Mouse (Mus musculus): ENCODE results near the gene Palmd.

Gene Palmd

DNA sequence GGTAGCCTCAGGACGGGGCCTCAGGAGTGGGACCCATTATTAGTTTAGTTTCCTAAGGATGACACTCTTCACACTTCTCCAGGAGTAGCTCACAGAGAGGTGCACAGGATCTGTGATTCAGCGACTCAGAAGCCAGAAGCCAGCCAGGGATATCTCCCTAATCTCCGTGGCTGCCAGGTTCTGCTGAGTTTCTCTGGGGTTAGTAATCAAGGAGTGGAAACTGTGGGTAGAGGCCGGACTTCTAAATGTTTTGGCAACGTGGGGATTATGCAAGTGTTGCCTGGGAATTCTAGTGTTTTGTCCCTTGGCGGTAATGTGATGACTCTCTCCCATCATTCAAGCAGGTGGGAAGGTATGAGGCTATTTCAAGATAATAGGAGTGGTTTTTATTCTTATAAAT, 13.7 kb downstream of the Palmd start:
- no peak for DNase-seq (ENCODE audit: low read depth)

DNA sequence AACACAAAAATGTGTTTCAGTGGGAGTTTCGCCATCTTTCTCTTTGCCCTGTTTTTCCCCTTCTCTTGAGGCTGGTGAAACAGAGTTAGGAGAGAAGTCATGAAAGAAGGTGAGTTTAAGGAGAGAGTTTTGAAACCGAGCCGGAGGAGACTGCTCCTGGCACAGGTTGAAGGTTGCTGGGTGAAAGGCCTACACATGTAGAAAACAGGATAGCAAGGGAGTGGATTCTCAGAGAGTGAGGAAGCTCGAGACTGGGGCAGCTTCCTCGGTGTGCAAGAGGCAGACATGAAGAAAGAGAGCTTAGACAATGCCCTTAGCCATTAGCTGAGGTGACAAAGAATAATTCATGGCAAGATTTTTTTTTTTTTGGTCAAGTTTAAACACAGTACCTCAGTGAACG, 15.4 kb downstream of the Palmd start:
- no peak for DNase-seq (ENCODE audit: low read depth)

DNA sequence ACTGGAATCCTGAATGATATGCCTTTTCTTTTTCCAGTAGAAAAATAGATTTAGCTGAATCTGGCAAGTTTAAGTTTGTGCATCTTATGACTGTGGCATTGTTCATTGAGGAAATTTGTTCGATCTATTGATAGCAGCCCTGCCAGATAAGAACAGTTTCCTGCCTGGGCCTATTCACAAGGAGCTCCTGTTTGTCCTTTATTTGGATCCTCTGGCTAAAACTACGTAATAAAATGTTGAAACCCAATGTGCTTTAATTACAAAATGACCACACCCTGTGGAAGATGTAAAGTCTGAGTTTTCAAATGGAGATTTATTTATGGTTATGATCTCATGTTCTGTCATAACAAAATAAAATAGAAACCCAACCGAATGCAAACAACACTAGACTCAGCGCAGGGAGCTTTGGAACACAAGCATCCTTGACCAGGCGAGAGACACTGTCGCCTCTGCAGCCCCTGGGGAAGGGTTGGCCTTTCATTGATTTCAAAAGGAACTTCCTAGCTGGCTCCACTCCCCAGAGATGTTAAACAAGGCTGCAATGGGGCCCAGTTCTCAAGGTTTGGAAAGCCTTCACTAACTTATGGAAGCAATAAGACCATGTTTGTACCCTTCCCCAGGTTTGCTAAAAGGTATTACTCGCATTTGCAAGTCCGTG, 16.4 kb downstream of the Palmd start:
- DNase-seq (ENCODE audit: low read depth) = no peak

DNA sequence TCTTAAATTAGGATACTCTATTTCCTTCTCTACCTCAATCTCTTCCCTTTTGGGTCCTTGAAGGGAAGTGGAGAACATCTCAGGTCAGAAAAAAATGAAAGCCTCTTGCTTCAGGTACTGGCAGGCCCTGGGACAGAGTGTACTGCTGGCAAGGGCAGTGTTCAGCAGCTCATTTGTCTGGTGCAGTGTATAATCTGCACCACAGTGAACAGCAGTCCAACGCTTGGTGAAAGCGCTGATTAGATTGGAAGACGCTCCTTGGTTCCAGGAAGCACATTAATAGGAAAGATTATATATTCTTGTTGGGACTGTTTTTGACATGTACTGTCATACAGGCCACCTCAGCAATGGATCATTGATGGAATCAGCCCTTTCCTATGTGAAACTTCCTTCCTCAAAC, 17.3 kb downstream of the Palmd start:
- no peak for DNase-seq (ENCODE audit: low read depth)

DNA sequence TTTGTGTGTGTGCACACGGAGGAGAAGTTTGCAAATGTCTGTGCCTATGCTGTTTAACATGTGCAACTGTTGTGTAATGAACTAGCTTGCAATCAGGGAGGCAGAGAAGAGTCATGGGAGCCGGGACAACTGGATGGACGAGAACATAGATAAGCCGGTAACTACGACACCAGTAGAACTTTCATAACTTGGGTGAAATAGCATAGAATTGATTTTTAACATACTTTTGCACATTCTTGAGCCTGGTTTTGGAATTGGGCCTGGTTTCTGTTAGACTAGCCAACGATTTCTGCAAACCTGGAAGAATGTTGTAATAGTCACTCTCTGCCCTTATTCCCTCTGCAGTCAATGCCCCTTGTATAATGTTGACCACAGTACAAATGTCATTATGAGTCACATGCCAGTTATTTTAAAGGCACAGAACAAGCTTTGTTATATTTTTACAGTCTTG, 18.1 kb downstream of the Palmd start:
- no peak for DNase-seq (ENCODE audit: low read depth)

DNA sequence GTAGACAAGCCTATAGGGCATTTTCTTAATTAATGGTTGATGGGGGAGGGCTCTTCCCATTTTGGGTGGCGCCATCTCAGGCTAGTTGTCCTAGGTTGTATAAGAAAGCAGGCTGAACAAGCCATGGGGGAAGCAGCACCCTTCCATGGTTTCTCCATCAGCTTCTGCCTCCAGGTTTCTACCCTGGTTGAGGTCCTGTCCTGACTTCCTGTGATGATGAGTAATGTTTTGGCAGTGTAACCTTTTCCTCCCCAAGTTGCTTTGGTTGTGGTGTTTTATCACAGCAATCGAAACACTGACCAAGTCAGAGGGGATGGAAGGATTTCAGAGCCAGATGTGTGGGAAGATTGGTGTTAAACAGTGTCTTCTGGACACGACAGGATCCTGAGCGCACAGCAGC, 22.3 kb downstream of the Palmd start:
- no peak for DNase-seq (ENCODE audit: low read depth)

DNA sequence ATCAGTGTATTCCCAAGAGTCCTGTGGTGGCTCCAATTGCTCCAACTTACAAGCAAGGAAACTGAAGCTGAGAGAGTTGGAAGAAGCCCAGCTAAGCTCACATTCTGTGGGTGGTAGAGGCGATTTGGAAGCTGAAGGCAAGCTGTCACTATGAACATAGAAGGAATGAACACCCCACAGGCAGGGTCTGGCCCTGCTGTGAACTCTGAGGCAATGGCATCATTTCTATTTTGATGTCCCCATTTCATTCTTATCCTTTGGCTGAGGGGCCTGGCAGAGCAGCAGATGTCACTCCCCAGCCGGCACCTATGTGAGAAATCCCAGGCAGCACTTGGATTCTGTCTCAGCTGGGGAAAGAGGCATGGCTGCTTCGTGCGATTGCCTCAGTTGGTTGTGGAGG, 25.4 kb downstream of the Palmd start:
- DNase-seq (ENCODE audit: low read depth) = no peak

DNA sequence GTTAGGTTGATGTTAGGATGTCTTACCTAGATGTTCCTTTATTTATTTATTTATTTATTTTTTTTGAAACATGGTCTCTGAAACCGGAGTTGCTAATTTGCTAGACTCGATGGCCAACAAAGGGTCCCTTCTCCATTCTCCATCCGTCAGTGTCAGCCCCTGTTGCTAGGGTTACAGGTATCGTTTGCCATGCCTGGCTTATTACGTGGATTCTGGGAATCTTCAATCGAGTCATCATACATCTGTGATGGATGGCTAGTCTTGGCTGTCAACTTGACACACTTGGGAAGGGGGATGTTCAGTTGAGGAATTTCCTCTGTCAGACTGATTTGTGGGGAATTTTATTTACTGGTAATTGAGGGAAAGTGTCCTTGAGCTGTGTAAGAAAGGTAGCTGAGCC, 26.0 kb downstream of the Palmd start:
- no peak for DNase-seq (ENCODE audit: low read depth)

DNA sequence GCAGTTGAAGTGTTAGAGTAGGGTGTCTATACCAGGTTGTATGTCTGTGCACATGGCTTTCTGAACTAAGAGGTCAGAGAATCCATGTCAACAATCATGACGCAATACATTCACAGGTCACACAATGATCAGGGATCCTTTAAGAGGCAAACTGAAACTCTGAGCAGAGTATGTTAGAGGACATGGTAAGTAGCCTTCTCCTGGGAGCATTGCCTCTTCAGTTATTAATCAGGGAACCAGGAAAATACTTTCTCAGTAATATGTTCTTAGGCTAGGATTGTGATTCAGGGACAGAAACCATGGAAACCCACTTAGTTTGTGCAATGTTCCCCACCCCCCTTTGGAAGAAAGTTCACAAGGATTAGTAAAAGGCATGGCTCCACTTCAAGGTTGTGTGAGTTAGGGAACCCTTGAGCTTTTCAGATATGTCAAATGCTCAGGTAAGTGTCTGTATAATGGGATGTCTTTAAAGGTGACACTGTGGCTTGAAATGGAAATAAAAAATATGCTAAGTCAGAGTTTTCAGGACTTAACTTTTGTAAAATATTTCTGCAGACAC, 27.1 kb downstream of the Palmd start:
- DNase-seq (ENCODE audit: low read depth) = no peak

DNA sequence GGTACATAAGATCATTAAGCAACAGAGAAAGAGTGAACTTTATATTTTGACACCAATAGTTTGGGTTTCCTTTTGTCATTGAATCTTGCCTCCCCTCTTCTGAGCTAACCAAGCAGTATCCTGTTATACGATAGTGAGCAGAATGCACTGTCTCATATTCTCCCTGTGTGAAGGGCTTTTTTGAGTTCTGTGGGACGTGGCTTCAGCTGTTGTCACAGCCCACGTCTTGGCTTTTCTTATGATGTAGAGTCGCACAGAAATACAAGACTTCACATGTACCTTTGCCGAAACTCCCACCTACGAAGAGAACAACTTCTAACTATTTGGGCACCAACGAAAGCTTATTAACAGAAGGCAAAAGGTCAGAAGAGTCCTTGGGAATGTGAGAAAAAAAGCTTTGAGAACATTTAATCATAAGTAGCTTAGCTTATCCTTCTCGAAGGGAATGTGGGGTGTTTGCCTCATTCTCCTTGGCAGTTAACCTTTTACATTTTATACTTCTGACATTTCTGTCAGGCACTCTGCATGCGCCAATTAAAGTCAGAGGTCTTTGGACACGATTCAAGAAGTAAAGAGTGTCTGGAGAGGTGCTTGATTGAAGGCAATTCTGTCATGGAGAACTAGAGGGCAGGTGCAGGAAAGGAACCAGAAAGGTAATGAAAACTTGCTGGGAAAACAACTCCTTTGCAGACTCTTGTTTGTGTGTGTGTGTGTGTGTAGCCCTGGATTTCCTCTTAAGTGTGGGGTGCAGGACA, 27.8 kb downstream of the Palmd start:
- no peak for DNase-seq (ENCODE audit: low read depth)

DNA sequence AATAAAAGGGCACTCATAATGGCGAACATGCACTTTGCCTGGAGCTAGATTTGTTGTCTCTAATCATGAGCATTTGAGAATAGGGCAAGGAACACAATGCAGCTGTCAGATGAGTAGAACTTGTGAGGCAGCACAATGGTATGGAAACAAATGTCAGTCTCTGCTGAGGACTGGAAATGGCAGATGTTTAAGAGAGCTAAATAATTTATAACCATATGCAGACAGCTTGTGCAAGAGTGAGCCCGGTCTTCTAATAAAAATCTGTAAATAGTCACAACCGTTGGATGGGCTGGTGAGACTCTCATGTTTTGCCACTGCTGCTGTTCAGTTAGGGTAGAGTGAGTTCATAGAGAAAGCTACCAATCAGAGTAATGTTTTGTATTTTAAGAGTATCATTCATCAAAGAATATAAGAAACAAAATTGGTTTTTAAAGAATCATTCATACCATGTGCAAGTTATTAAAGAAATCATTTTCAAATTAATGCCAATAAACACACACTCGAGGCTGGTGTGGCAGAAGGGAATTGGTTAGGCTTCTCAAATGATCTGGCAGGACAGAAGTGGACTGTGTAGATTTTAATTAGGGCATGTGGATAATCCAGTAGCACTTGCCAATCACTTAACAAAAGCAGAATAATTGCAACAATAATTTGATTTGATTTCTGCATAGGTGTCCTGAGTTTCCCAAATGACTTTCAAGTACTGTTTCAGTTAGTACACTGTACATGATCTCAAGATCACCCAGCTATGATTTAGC, 31.7 kb downstream of the Palmd start:
- DNase-seq (ENCODE audit: low read depth) = no peak

DNA sequence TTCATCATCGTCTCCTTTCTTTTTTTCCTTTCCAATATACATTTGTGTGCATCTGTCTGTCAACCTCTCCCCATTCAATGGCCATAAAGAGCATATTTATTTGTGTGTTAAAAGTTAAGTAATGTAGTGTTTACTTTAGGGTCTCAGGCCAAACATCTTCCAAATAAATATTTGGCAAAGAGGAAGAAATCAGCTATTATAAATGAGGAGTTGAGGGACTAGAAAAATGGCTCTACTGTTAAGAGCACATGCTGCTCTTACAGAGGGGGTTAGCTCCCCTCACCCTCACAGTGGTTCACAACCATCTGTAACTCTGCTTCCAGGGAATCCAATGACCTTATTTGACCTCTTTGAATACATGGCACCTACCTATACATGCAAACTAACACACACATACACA, 35.6 kb downstream of the Palmd start:
- no peak for DNase-seq (ENCODE audit: low read depth)

DNA sequence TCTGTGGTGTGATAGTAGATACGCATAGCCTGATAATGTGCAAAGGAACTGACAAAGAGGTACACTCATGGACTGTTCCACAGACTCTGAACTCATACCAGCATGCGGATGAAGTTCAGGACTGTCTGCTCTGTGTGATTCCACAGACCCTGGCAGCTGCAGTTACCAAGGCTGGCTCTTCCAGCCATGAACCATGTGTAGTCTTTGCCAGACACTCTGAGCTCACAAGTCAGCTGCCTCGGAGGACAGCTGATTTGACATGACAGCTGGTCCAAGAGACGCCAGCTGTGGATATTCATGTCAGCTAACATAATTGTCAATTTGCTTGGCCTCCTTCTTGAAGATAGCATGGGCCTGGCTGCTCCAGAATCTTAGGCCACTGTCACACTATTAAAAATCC, 39.8 kb downstream of the Palmd start:
- DNase-seq (ENCODE audit: low read depth) = no peak

DNA sequence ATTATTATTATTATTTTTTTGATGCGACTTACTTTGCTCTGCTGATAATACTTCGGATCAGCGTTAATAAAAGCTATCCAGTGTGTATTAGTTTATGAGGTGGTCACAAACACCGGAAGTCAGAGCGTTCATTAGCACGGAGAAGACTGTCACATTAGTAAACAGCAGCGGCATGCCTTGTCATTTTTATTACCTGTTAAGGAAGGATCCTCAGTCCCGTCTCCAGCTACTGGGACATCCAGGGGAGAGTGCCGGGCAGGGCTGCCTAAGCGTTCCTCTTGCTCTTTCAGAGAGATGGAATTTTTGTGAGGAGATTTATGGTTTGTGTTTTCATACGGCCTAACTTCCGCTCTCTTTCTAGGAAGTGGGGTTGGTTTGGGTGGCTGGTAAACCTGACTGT, 45.7 kb downstream of the Palmd start:
- DNase-seq (ENCODE audit: low read depth) = no peak

DNA sequence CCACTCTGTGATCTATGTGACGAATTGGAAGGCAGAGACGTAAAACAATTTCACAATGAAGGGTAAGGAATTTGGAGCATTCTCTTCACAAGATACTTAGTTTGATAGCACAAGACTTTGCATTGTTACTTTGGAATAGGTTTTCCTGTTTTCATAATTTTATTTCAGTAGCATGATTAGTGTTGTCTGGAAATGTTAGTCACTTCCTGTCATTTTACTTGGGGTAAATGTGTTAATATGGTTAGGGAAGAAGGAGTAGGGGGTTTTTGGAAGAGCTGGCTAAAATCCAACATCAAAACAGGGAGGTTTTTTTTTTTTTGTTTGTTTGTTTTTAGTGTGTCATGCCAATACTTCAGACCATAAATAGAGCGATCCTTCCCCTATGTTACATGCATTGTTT, 47.3 kb downstream of the Palmd start:
- no peak for DNase-seq (ENCODE audit: low read depth)

DNA sequence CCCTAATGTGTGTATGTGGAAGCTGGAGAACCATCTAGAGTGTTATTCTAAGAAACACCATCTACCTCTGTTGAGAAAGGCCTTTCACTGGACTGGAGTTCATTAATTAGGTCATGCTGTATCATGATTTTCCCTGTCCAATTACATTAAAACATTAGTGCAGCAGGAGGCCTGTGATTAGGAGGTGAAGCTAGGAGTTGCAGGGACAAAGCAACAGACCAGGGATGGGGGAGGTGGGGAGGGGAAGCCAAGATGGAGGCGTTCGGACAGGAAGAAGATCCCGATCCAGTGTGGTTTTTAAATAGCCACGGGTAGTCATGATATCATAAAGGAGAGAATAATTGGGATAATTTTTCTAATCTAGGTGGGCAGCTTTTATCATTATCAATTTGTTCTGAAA, 51.8 kb downstream of the Palmd start:
- DNase-seq (ENCODE audit: low read depth) = no peak

DNA sequence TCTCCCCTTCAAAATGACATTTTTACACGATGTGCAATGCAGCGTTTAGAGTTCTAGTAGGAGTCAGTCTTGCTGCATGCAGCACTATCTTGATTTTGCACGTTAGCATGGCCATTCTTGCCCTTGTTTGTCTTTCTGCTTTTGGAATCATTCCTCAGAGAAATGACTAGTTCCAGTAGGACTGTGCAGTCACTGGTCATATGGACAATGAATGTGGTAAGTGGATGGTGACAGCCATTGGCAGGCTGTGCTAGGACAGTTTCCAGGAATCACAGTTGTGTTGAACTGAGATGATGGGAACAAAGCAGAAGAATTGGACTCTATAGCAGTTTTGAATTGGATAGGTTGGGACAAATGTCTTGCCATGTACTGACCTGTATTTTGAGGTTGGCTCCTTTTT, 53.9 kb downstream of the Palmd start:
- no peak for DNase-seq (ENCODE audit: low read depth)

DNA sequence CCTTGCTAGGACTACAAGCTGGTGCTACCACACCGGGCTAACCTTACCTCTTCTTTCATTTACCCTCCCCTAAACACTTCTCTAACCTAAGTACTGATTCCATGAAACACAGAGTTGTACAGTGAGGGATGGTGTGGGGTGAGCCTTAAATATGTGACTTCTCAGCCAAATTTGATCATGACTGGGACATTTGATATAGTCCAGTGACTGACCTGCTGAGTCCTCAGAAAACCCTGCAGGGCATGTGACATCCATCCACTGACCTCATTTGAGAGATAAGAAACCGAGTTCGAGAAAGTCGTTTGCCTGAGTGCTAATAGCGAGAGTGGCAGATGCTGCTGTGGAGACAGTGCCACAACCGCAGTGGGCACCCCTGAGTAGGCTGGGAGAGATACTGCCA, 54.4 kb downstream of the Palmd start:
- DNase-seq (ENCODE audit: low read depth) = no peak

DNA sequence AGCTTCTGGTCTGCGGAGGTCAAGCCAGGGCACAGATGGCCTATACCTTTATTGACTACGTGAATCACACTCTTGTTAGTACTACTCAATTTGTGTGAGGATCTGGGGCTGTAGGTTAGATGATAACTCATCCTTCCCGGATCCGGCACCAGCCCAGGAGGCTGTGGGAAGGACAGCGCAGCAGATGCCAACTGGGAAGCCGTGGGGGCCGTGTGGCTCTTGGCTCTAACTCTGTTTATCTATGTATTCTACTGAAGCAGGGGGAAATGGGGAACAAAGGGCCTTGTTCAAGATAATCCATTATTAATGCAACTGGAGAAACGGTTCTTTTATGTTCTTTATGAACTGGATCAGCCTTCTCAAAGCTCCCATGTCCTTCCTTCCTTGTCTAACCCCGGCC, 62.2 kb downstream of the Palmd start:
- DNase-seq (ENCODE audit: low read depth) = no peak

DNA sequence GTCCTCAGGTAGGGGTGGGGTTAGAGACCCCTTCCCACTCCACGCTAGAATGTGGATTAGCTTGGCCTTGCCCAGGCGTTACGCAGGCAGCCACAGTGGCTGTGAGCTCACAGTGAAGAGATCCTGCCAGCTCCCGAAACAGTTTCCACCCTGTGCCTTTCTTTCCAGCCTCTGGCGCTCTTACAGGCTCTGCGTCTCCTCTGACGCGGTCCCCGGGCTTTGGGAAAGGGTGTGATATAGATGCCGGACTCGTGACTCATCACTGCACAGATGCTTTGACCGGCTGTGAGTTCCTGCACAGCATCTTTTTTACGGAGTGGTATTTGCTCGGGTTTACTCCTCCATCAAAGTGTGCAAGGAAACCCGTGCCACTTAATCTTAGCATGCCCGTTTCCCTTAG, 62.9 kb downstream of the Palmd start:
- no peak for DNase-seq (ENCODE audit: low read depth)

DNA sequence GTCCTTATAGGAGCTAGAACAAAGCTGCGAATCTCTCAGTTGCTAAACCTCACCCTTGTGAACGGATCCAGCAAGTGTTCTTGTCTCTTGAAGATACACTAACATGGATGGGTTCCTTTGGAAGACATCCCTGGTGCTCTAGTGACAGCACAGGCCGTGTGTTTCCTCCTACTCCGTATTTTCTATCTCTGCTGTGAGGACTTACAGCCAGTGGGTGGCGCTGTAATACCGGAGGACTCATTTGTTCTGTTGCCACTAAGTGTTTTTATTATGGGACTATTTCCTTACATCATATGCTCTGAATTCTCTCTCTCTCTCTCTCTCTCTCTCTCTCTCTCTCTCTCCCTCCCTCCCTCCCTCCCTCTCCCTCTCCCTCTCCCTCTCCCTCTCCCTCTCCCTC, 64.6 kb downstream of the Palmd start:
- peak; percentile 9 for DNase-seq (ENCODE audit: low read depth)

DNA sequence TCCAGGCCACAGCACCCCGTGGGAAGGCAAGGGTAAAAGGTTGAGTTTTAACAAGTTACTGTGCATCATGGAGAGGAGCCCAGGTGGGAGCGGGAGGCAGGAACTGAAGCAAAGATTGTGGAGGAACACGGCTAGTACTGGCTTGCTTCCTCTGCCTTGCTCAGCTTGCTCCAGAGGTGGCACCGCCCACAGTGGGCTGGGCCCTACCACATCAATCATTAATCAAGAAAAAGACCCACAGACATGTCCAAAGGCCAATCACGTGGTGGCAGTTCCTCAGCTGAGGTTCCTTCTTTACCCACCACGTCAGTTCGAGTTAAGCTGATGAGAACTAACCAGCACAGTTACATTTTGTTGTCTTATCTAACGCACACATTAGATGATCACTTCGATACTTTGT, 75.9 kb downstream of the Palmd start:
- peak; percentile 4 for DNase-seq (ENCODE audit: low read depth)

DNA sequence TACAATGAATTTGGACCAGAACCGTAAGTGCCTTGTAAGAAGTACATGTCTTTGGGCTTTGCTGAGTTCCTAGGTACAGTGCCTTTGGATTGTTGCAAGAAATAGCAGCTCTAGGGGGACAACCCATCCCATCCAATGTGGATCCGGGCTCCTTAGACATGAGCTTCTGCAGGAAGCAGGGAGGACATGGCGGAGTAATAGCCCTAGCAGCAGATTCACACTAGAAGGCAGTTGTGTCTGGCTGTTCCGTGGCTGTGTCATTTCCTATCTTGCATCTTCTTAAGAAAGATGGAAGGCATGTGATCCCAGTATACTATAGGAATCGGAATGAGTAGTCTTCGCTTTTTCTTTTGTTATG, 76.6 kb downstream of the Palmd start:
- DNase-seq (ENCODE audit: low read depth) = no peak

All from naive thymus-derived CD4-positive, alpha-beta T cell, adult 2 months (primary cell).